Mouse (Mus musculus) CH12.LX (cell line): ENCODE results near the gene Lyzl6. TPM values are rescaled to one million over a fixed set of nuclear protein-coding genes. Genes with fewer than 3 reads are reported as not detected.

Source experiments
- DNase-seq: peaks from one replicate; pipeline ENCODE4 v3.0.0-alpha.2; 2013; ENCODE audit errors: extremely low read depth
- H3K27ac ChIP-seq: 2 replicates; pipeline ENCODE4 v1.5.1; 2012; ENCODE audit warnings: low read depth, mild to moderate bottlenecking, control low read depth, moderate library complexity; ENCODE audit not compliant: insufficient read depth
- H3K27me3 ChIP-seq: replicated peaks from 2 replicates; pipeline ENCODE3; 2012; ENCODE audit warnings: inconsistent platforms
- H3K36me3 ChIP-seq, 2 experiments: replicated peaks in 1 of 2; 2 replicates each; pipeline versions ENCODE3 to v1.6.1; 2012; ENCODE audit warnings: inconsistent platforms in 1 of 2, low read length in 1 of 2, mild to moderate bottlenecking in 1 of 2, mixed read lengths in 1 of 2, moderate library complexity in 1 of 2; ENCODE audit not compliant: control insufficient read depth in 1 of 2, insufficient read depth in 1 of 2
- H3K4me1 ChIP-seq, 2 experiments: 2 replicates each; pipeline ENCODE4 v1.6.1; 2012; ENCODE audit warnings: inconsistent platforms in 1 of 2, moderate library complexity in 1 of 2; ENCODE audit not compliant: insufficient read depth in 2 of 2, control insufficient read depth in 1 of 2
- H3K4me2 ChIP-seq: 2 replicates; pipeline ENCODE4 v1.6.1; 2012; ENCODE audit warnings: low read depth, mild to moderate bottlenecking, control low read depth; ENCODE audit not compliant: poor library complexity, insufficient read depth, severe bottlenecking
- H3K4me3 ChIP-seq, 3 experiments: fragments of 150-350 bp in 1 of 3; sonication (generic) in 1 of 3; replicated peaks in 1 of 3; 2 replicates each; pipeline versions ENCODE3 to v1.5.1; 2011 to 2012; ENCODE audit warnings: low read depth in 2 of 3, low read length in 2 of 3, mild to moderate bottlenecking in 2 of 3, moderate library complexity in 2 of 3, control low read depth in 1 of 3, improper control_type of control experiment in 1 of 3, inconsistent platforms in 1 of 3, mixed read lengths in 1 of 3; ENCODE audit not compliant: poor library complexity in 1 of 3
- H3K79me2 ChIP-seq: replicated peaks from 2 replicates; pipeline ENCODE4 v1.6.1; 2012; ENCODE audit warnings: mild to moderate bottlenecking, moderate library complexity; ENCODE audit not compliant: control insufficient read depth, poor library complexity, insufficient read depth, severe bottlenecking; ENCODE audit errors: extremely low read depth
- H3K9ac ChIP-seq: 2 replicates; pipeline ENCODE4 v1.6.1; 2012; ENCODE audit warnings: low read depth, mild to moderate bottlenecking, control low read depth, moderate library complexity; ENCODE audit not compliant: insufficient read depth
- H3K9me3 ChIP-seq: replicated peaks from 2 replicates; pipeline ENCODE3; 2012; ENCODE audit warnings: low read length, inconsistent platforms, mixed read lengths
- CHD1 ChIP-seq: IDR thresholded peaks from 2 replicates; pipeline ENCODE4 v1.6.1; 2012; ENCODE audit warnings: low read depth, low read length, improper control_type of control experiment, inconsistent platforms
- CTCF ChIP-seq, 2 experiments: IDR thresholded peaks in 1 of 2; conservative IDR thresholded peaks in 1 of 2; 2 replicates each; pipeline ENCODE4 v1.5.1; 2011 to 2012; ENCODE audit warnings: low read depth in 2 of 2, low read length in 2 of 2, improper control_type of control experiment in 1 of 2, inconsistent platforms in 1 of 2, mild to moderate bottlenecking in 1 of 2, moderate library complexity in 1 of 2
- ELF1 ChIP-seq: IDR thresholded peaks from 2 replicates; pipeline ENCODE4 v1.6.1; 2014; ENCODE audit warnings: low read depth, mild to moderate bottlenecking, inconsistent platforms, low read length, improper control_type of control experiment
- ETS1 ChIP-seq: conservative IDR thresholded peaks from 2 replicates; pipeline ENCODE4 v1.6.1; 2012; ENCODE audit warnings: low read depth, mild to moderate bottlenecking, inconsistent platforms, low read length, improper control_type of control experiment, moderate library complexity
- HCFC1 ChIP-seq: IDR thresholded peaks from 2 replicates; pipeline ENCODE4 v1.6.1; 2012; ENCODE audit warnings: low read depth, mild to moderate bottlenecking, inconsistent platforms, low read length, improper control_type of control experiment
- IRF4 ChIP-seq: IDR thresholded peaks from 2 replicates; pipeline ENCODE4 v1.6.1; 2014; ENCODE audit warnings: low read depth, mild to moderate bottlenecking, inconsistent platforms, low read length, improper control_type of control experiment
- JUN ChIP-seq: IDR thresholded peaks from 2 replicates; pipeline ENCODE4 v1.6.1; 2011; ENCODE audit warnings: low read depth, mild to moderate bottlenecking, low read length, improper control_type of control experiment, moderate library complexity; ENCODE audit not compliant: insufficient read depth
- JUND ChIP-seq: conservative IDR thresholded peaks from 2 replicates; pipeline ENCODE4 v1.6.1; 2011; ENCODE audit warnings: low read depth, low read length, improper control_type of control experiment
- MAFK ChIP-seq: IDR thresholded peaks from 2 replicates; pipeline ENCODE4 v1.6.1; 2011; ENCODE audit warnings: low read length, improper control_type of control experiment; ENCODE audit not compliant: insufficient replicate concordance
- MAZ ChIP-seq: IDR thresholded peaks from 2 replicates; pipeline ENCODE4 v1.6.1; 2012; ENCODE audit warnings: low read depth, mild to moderate bottlenecking, inconsistent platforms, low read length, improper control_type of control experiment, moderate library complexity
- MEF2A ChIP-seq: IDR thresholded peaks from 2 replicates; pipeline ENCODE4 v1.6.1; 2014; ENCODE audit warnings: low read depth, mild to moderate bottlenecking, inconsistent platforms, low read length, improper control_type of control experiment, borderline replicate concordance
- MXI1 ChIP-seq: IDR thresholded peaks from 2 replicates; pipeline ENCODE4 v1.6.1; 2011; ENCODE audit warnings: mild to moderate bottlenecking, low read depth, low read length, improper control_type of control experiment
- NELFE ChIP-seq: IDR thresholded peaks from 2 replicates; pipeline ENCODE4 v1.6.1; 2011; ENCODE audit warnings: low read depth, low read length, improper control_type of control experiment
- PAX5 ChIP-seq: IDR thresholded peaks from 2 replicates; pipeline ENCODE4 v1.6.1; 2012; ENCODE audit warnings: low read length, inconsistent platforms, mixed read lengths
- POLR2A ChIP-seq: IDR thresholded peaks from 2 replicates; pipeline ENCODE4 v1.6.1; 2011; ENCODE audit warnings: low read depth, mild to moderate bottlenecking, improper control_type of control experiment, low read length
- POLR2AphosphoS2 ChIP-seq: IDR thresholded peaks from 2 replicates; pipeline ENCODE4 v1.6.1; 2011; ENCODE audit warnings: low read depth, low read length, improper control_type of control experiment
- RCOR1 ChIP-seq: conservative IDR thresholded peaks from 2 replicates; pipeline ENCODE4 v1.6.1; 2012; ENCODE audit warnings: low read depth, mild to moderate bottlenecking, inconsistent platforms, low read length, improper control_type of control experiment
- SMC3 ChIP-seq: IDR thresholded peaks from 2 replicates; pipeline ENCODE4 v1.6.1; 2011; ENCODE audit warnings: low read depth, low read length, improper control_type of control experiment
- TCF12 ChIP-seq: IDR thresholded peaks from 2 replicates; pipeline ENCODE4 v1.6.1; 2014; ENCODE audit warnings: low read depth, mild to moderate bottlenecking, inconsistent platforms, low read length, improper control_type of control experiment
- USF1 ChIP-seq: IDR thresholded peaks from 2 replicates; pipeline ENCODE4 v1.6.1; 2014; ENCODE audit warnings: low read depth, mild to moderate bottlenecking, inconsistent platforms, low read length, improper control_type of control experiment
- ZC3H11A ChIP-seq: IDR thresholded peaks from 2 replicates; pipeline ENCODE4 v1.6.1; 2012; ENCODE audit warnings: low read depth, mild to moderate bottlenecking, inconsistent platforms, low read length, improper control_type of control experiment
- ZMIZ1 ChIP-seq: IDR thresholded peaks from 2 replicates; pipeline ENCODE4 v1.6.1; 2012; ENCODE audit warnings: low read depth, mild to moderate bottlenecking, inconsistent platforms, low read length, improper control_type of control experiment
- dilution Hi-C: fragments of 300-500 bp; cut with MboI; formaldehyde crosslinking; loops from 2 replicates; pipeline ENCODE4 v1.14.3; 2020; ENCODE audit warnings: low sequenced_read_pairs; ENCODE audit not compliant: extremely low pct_unique_long_range_greater_than_20kb, extremely low pct_ligation_motif_present
- in situ Hi-C: fragments of 300-500 bp; cut with MboI; formaldehyde crosslinking; loops from 3 replicates; pipeline ENCODE4 v1.14.3; 2019; ENCODE audit warnings: low sequenced_read_pairs, low pct_ligation_motif_present, low pct_unique_long_range_greater_than_20kb, mixed read lengths
- polyA plus RNA-seq: library from polyadenylated mRNA; unstranded; fragments of >175 nt; gene quantifications from 2 replicates; pipeline ENCODE4 v1.2.1, GENCODE M21; 2012; ENCODE audit warnings: low read depth; ENCODE audit not compliant: insufficient read length
- total RNA-seq, 2 experiments: library from RNA; depleted of rRNA; stranded (reverse); fragments of 300-350 nt in 1 of 2; fragments of >200 nt in 1 of 2; gene quantifications; 2 replicates each; pipeline ENCODE4 v1.2.3; 2012 to 2014

The Lyzl6 gene
- total and polyA plus RNA-seq, 3 experiments: not detected

GRCm38 (mm10) chr11:103627453-103627852, 11.2 kb downstream of the Lyzl6 start:
- DNase-seq: no peak
- H3K27ac ChIP-seq: no peak overlapping the region
- no peaks in the 10 kb centered on the region for H3K36me3 ChIP-seq
- H3K27me3 ChIP-seq: peaks cover 62% of the 10 kb centered on the region
- dilution Hi-C loops: no loop called here
- H3K4me3 ChIP-seq: no peak overlapping the region
- H3K4me1 ChIP-seq: no peaks in the 10 kb centered on the region
- H3K9me3 ChIP-seq: peaks cover 3% of the 10 kb centered on the region
- H3K79me2 ChIP-seq: no peaks in the 10 kb centered on the region
- TF ChIP-seq MXI1 (no peak), POLR2A (no peak), USF1 (no peak), MEF2A (no peak), PAX5 (no peak), POLR2AphosphoS2 (no peak), ZMIZ1 (no peak), TCF12 (no peak), RCOR1 (no peak), CTCF (conservative IDR thresholded peaks at IDR 0.05 in 1 of 2, IDR thresholded peaks at IDR 0.05 in 1 of 2; ENCODE audit: low read depth in 2 of 2, low read length in 2 of 2) (no peak), JUN (no peak), NELFE (no peak), IRF4 (no peak), ETS1 (no peak), JUND (no peak), MAZ (no peak), SMC3 (no peak), CHD1 (no peak), HCFC1 (no peak)
- TF ChIP-seq, all 38 proteins: peak for 0
- no peak overlapping the region for H3K9ac ChIP-seq
- in situ Hi-C loops: no loop called here
- no peak overlapping the region for H3K4me2 ChIP-seq

DNA sequence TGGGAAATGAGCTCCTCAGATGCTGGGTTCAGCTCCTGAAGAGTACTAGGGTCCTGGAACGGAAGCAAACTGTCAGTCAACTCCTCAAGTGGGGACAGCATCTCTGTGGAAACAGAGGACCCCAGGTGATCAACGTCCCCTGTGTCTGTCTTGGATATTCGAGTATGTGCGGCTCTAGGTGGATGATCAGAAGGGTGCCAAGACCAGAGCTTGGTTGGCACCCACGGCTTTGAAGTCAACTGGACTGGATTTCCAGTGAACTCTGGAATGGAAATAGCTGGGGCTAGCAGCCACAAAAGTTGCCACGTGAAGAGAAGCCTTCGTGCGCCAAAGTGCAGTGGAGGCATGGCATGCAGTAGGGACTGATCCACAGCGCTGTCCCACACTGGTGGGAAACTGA, 17.6 kb downstream of the Lyzl6 start, which contains the start of gene Gm884:
Gm884 (minus strand) TSS at position 101 of the 400 bp plus-strand sequence.
- peaks cover 82% of the 10 kb centered on the region for H3K27me3 ChIP-seq
- no peak within 1 kb of the TSS for H3K27ac ChIP-seq
- dilution Hi-C loops: no loop called here
- no peak for DNase-seq
- H3K4me1 ChIP-seq: no peaks in the 10 kb centered on the region
- TF ChIP-seq MAFK (no peak), MEF2A (no peak), CTCF (conservative IDR thresholded peaks at IDR 0.05 in 1 of 2, IDR thresholded peaks at IDR 0.05 in 1 of 2; ENCODE audit: low read depth in 2 of 2, low read length in 2 of 2) (no peak), POLR2A (no peak), ETS1 (no peak), CHD1 (no peak), ZC3H11A (no peak), HCFC1 (no peak), PAX5 (no peak), USF1 (no peak), ELF1 (no peak)
- H3K9me3 ChIP-seq: no peaks in the 10 kb centered on the region
- H3K4me3 ChIP-seq: no peak within 1 kb of the TSS
- no peak within 1 kb of the TSS for H3K9ac ChIP-seq
- H3K4me2 ChIP-seq: no peak within 1 kb of the TSS
- H3K36me3 ChIP-seq: no peaks in the 10 kb centered on the region
- in situ Hi-C loops: no loop called here
- no peaks in the 10 kb centered on the region for H3K79me2 ChIP-seq
